Mouse (Mus musculus) myocyte (in vitro differentiated cells): Measurements from ENCODE around the gene Tor3a.

Experiments
- E2F4 ChIP-seq: IDR thresholded peaks from one replicate; pipeline ENCODE4 v1.6.1; 2011; ENCODE audit warnings: mild to moderate bottlenecking, control low read depth, moderate library complexity; ENCODE audit not compliant: insufficient read depth
- MAX ChIP-seq: IDR thresholded peaks from one replicate; pipeline ENCODE4 v1.6.1; 2011; ENCODE audit warnings: low read depth, mild to moderate bottlenecking, control low read depth
- MYOG ChIP-seq, 3 experiments: IDR thresholded peaks; one replicate each; pipeline ENCODE4 v1.6.1; 2011; ENCODE audit warnings: control low read depth in 2 of 3, low read depth in 2 of 3, mild to moderate bottlenecking in 2 of 3; ENCODE audit not compliant: insufficient read length in 2 of 3, control insufficient read depth in 1 of 3, insufficient read depth in 1 of 3
- POLR2A ChIP-seq: IDR thresholded peaks from one replicate; pipeline ENCODE4 v1.6.1; 2011; ENCODE audit warnings: low read depth, mild to moderate bottlenecking, control low read depth, moderate library complexity; ENCODE audit not compliant: insufficient read length
- POLR2AphosphoS2 ChIP-seq: IDR thresholded peaks from one replicate; pipeline ENCODE4 v1.6.1; 2011; ENCODE audit warnings: low read depth, control low read depth; ENCODE audit not compliant: insufficient read length
- REST ChIP-seq: IDR thresholded peaks from one replicate; pipeline ENCODE4 v1.6.1; 2011; ENCODE audit warnings: mild to moderate bottlenecking, control low read depth, moderate library complexity; ENCODE audit not compliant: insufficient read depth, insufficient read length
- TCF12 ChIP-seq: IDR thresholded peaks from one replicate; pipeline ENCODE4 v1.6.1; 2011; ENCODE audit warnings: mild to moderate bottlenecking, control low read depth; ENCODE audit not compliant: poor library complexity, insufficient read depth, severe bottlenecking
- TCF3 ChIP-seq: IDR thresholded peaks from one replicate; pipeline ENCODE4 v1.6.1; 2011; ENCODE audit warnings: low read depth, control low read depth; ENCODE audit not compliant: insufficient read length
- USF1 ChIP-seq: IDR thresholded peaks from one replicate; pipeline ENCODE4 v1.6.1; 2011; ENCODE audit warnings: low read depth, mild to moderate bottlenecking, control low read depth, moderate library complexity

- no peak for TF ChIP-seq POLR2A
- no peak for TF ChIP-seq MAX
- no peak for TF ChIP-seq USF1
- no peak for TF ChIP-seq REST
- TF ChIP-seq TCF12 = no peak
- TF ChIP-seq POLR2AphosphoS2 = no peak
- TF ChIP-seq E2F4 = no peak
- TF ChIP-seq TCF3 = no peak
- no peak for TF ChIP-seq MYOG (IDR thresholded peaks at IDR 0.05; ENCODE audit: control insufficient read depth in 1 of 3, insufficient read depth in 1 of 3, insufficient read length in 2 of 3, low read depth in 2 of 3)
Observed at GRCm38 (mm10) chr1:156665777-156666176, 8.4 kb downstream of the Tor3a start.
